Mouse (Mus musculus): Measurements from ENCODE around the gene Gm765.
A peak's percentile ranks its signal among the peaks of the same experiment; 100 is the strongest.

DNA sequence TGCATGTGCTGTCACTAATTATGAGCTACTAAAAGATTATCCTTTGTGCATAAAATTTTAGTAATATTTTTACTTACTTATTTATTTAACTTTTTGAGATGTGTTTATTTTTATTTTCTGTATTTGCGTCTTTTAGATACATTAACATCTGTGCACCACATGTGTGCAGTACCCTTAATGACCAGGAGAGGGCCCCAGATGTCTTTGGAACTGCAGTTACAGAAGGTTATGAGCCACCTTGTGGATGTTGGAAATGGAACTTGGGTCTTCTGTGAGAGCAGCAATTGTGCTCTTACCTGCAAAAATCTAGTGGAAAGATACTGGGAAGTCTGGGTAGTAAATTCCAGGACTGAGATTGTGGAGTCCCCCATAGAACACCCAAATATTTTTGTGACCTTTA lies 71.0 kb downstream of the Gm765 start:
- peak; percentile 29; the same call in 1 of the 2 replicates for TF ChIP-seq CTCF (IDR thresholded peaks at IDR 0.05; ENCODE audit: control insufficient read depth, insufficient read depth, insufficient replicate concordance, low read depth, low read length)
- TF ChIP-seq POLR2A (IDR thresholded peaks at IDR 0.05; ENCODE audit: control insufficient read depth, low read depth, low read length) = no peak
